Mouse (Mus musculus): ENCODE measurements around the gene Myo18b. TPM values are rescaled to one million over a fixed set of nuclear protein-coding genes. Genes with fewer than 3 reads are reported as not detected.

Myo18b gene
- polyA plus RNA-seq, 1 experiment from 2014 or later = 9.4 TPM

- Histone ChIP-seq H3K4me3 (ENCODE audit: low read depth, low read length) (no peak overlapping the region), H3K9ac (ENCODE audit: low read depth, low read length) (no peak overlapping the region), H3K27me3 (replicated peaks; ENCODE audit: control insufficient read depth, insufficient read depth, low read length) (no peaks in the 10 kb centered on the region), H3K4me1 (ENCODE audit: control insufficient read depth, insufficient read depth, low read length) (no peaks in the 10 kb centered on the region), H3K36me3 (ENCODE audit: control insufficient read depth, insufficient read depth, low read length) (no peaks in the 10 kb centered on the region), H3K4me2 (ENCODE audit: low read depth, low read length) (no peak overlapping the region), H3K27ac (replicated peaks; ENCODE audit: low read depth, low read length) (no peak overlapping the region), H3K9me3 (ENCODE audit: control insufficient read depth, low read length) (no peaks in the 10 kb centered on the region)
- DNase-seq (ENCODE audit: low spot score) (no peak), ATAC-seq (ENCODE audit: low read depth) (no peak)
- 92% methylated on average over 2 of the region's 2 CpGs for WGBS
These were observed 188.7 kb downstream of the Myo18b start for GRCm38 (mm10) chr5:112707478-112707877.

DNA sequence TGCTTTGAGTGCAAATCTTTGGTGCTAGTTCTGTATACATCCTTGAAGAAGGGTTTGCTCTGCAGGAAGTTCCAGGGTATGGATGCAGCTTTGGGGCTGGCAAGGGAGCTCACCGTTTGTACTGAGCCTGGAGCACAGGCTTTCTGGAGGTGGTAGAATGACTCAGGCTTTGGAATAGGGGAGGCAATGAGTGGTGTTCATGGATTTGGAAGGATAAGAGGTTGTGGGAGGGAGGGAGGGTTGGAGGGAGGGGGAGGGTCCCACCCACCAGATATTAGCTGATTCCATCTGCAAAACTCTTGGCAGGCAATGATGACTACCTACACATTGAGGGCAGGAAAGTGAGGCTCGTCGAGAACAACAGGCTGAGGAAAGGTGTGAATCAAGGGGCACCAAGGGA lies 195.4 kb downstream of the Myo18b start:
- ATAC-seq (ENCODE audit: low read depth) = no peak
- Histone ChIP-seq H3K4me2 (ENCODE audit: low read depth, low read length) (no peak overlapping the region), H3K4me3 (ENCODE audit: low read depth, low read length) (no peak overlapping the region), H3K9me3 (ENCODE audit: control insufficient read depth, low read length) (no peaks in the 10 kb centered on the region), H3K9ac (ENCODE audit: low read depth, low read length) (no peak overlapping the region), H3K27me3 (replicated peaks; ENCODE audit: control insufficient read depth, insufficient read depth, low read length) (no peaks in the 10 kb centered on the region), H3K4me1 (ENCODE audit: control insufficient read depth, insufficient read depth, low read length) (no peaks in the 10 kb centered on the region), H3K36me3 (ENCODE audit: control insufficient read depth, insufficient read depth, low read length) (no peaks in the 10 kb centered on the region), H3K27ac (replicated peaks; ENCODE audit: low read depth, low read length) (no peak overlapping the region)
- WGBS = 61% methylated on average over 3 of the region's 3 CpGs
- no peak for DNase-seq (ENCODE audit: low spot score)

DNA sequence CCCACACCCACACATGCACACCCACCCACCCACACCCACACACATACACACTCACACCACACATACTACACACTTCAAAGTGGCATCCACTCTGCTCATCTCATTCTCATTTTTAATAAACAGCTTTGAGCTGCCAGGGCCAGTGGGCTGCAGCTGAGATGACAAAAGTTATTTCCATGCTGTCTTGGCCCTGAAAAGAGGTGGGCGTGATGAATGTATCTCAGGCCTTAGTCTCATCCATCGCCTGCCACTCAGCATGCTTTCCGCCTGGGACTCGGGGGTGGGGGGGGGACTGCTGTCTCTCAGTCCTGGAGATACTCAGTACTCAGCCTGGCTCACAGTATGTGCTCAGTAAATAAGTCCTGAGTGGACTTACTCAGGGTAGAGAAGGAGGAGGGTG lies 199.5 kb downstream of the Myo18b start:
- Histone ChIP-seq H3K27ac (replicated peaks; ENCODE audit: low read depth, low read length) (no peak overlapping the region), H3K9ac (ENCODE audit: low read depth, low read length) (no peak overlapping the region), H3K27me3 (replicated peaks; ENCODE audit: control insufficient read depth, insufficient read depth, low read length) (no peaks in the 10 kb centered on the region), H3K4me3 (ENCODE audit: low read depth, low read length) (no peak overlapping the region), H3K9me3 (ENCODE audit: control insufficient read depth, low read length) (no peaks in the 10 kb centered on the region), H3K4me1 (ENCODE audit: control insufficient read depth, insufficient read depth, low read length) (no peaks in the 10 kb centered on the region), H3K4me2 (ENCODE audit: low read depth, low read length) (no peak overlapping the region), H3K36me3 (ENCODE audit: control insufficient read depth, insufficient read depth, low read length) (no peaks in the 10 kb centered on the region)
- WGBS = 80% methylated on average over 4 of the region's 4 CpGs
- no peak for DNase-seq (ENCODE audit: low spot score)
- ATAC-seq (ENCODE audit: low read depth) = no peak

- peak; percentile 53; the same call in 1 of the 2 replicates for ATAC-seq (ENCODE audit: low read depth)
- Histone ChIP-seq H3K27ac (replicated peaks; ENCODE audit: low read depth, low read length) (no peak overlapping the region), H3K4me1 (ENCODE audit: control insufficient read depth, insufficient read depth, low read length) (no peaks in the 10 kb centered on the region), H3K36me3 (ENCODE audit: control insufficient read depth, insufficient read depth, low read length) (no peaks in the 10 kb centered on the region), H3K9ac (ENCODE audit: low read depth, low read length) (no peak overlapping the region), H3K4me3 (ENCODE audit: low read depth, low read length) (no peak overlapping the region), H3K4me2 (ENCODE audit: low read depth, low read length) (no peak overlapping the region), H3K9me3 (ENCODE audit: control insufficient read depth, low read length) (no peaks in the 10 kb centered on the region), H3K27me3 (replicated peaks; ENCODE audit: control insufficient read depth, insufficient read depth, low read length) (no peaks in the 10 kb centered on the region)
- 27% methylated on average over 7 of the region's 7 CpGs for WGBS
- peak; percentile 53 for DNase-seq (ENCODE audit: low spot score)
These were observed 200.9 kb downstream of the Myo18b start for GRCm38 (mm10) chr5:112695254-112695711.

DNA sequence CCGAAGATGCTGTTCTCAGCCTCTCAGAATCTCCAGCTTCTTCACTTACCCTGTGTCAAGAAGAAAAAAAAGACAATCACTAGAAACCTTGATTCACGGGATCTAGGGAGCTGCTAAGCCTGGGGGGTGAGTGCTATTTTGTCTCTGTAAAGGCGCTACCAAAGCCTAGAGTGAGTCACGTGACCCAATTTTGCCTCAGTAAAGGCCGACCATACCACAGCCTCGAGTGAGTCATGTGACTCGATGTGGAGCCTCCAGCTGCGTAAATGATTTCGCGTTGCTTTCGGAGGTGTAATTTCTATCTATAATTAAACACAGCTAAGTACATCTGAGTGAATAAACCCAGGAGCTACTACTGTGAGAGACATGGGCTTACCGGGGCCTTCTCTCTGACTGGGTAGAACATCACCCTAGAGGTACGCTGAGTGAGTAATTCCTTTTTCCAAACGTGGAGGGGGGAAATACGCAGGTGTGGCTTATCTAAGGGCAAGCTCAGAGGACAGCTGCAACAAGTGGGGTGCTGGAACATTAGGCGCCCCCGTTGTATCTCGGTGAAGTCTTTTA lies 202.8 kb downstream of the Myo18b start:
- H3K4me1 ChIP-seq (ENCODE audit: control insufficient read depth, insufficient read depth, low read length) = no peaks in the 10 kb centered on the region
- no peaks in the 10 kb centered on the region for H3K36me3 ChIP-seq (ENCODE audit: control insufficient read depth, insufficient read depth, low read length)
- H3K4me3 ChIP-seq (ENCODE audit: low read depth, low read length) = no peak overlapping the region
- ATAC-seq (ENCODE audit: low read depth) = no peak
- no peaks in the 10 kb centered on the region for H3K27me3 ChIP-seq (replicated peaks; ENCODE audit: control insufficient read depth, insufficient read depth, low read length)
- WGBS = 76% methylated on average over 18 of the region's 18 CpGs
- no peak overlapping the region for H3K4me2 ChIP-seq (ENCODE audit: low read depth, low read length)
- no peak for DNase-seq (ENCODE audit: low spot score)
- no peaks in the 10 kb centered on the region for H3K9me3 ChIP-seq (ENCODE audit: control insufficient read depth, low read length)
- no peak overlapping the region for H3K9ac ChIP-seq (ENCODE audit: low read depth, low read length)
- H3K27ac ChIP-seq (replicated peaks; ENCODE audit: low read depth, low read length) = no peak overlapping the region

- ATAC-seq (ENCODE audit: low read depth) = no peak
- Histone ChIP-seq H3K9me3 (ENCODE audit: control insufficient read depth, low read length) (no peaks in the 10 kb centered on the region), H3K27ac (replicated peaks; ENCODE audit: low read depth, low read length) (no peak overlapping the region), H3K27me3 (replicated peaks; ENCODE audit: control insufficient read depth, insufficient read depth, low read length) (no peaks in the 10 kb centered on the region), H3K9ac (ENCODE audit: low read depth, low read length) (no peak overlapping the region), H3K4me3 (ENCODE audit: low read depth, low read length) (no peak overlapping the region), H3K36me3 (ENCODE audit: control insufficient read depth, insufficient read depth, low read length) (no peaks in the 10 kb centered on the region), H3K4me1 (ENCODE audit: control insufficient read depth, insufficient read depth, low read length) (no peaks in the 10 kb centered on the region), H3K4me2 (ENCODE audit: low read depth, low read length) (no peak overlapping the region)
- 71% methylated on average over 4 of the region's 4 CpGs for WGBS
- no peak for DNase-seq (ENCODE audit: low spot score)
These were observed 208.9 kb downstream of the Myo18b start for GRCm38 (mm10) chr5:112687100-112687818.

DNA sequence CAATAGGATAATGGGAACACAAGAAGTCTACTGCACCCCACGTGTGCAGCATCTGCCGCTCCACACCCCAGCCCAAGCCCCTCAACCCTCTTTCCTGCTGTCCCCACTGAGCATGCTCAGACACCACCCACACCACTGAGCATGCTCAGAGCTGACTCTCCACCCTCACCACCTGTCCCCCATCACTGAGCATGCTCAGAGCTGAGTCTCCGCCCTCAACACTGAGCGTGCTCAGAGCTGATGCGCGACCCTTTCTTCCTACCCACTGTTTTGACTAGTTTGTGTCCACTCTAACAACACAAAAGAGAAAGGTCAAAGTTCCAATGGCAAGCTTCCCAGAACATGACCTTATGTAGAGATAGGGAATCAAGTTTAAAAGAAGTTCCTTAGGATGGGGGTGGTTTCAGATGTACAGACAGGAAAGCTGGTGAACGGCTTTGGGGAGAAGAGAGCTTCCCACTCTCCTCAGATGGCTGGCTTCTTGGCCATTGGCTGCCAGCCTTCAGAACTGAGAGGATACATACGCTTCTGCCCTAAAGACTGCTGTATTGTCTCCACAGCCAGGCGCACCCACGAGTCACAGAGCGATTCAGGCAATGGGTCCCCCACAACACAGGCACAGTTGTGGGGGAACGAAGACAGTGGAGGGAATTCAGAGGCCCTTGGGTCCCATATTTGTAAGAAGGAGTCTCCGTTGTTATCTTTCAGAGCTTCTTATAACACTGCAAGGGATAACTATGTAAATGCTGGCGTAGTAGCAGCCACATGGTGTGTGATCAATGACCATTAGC lies 209.7 kb downstream of the Myo18b start:
- DNase-seq (ENCODE audit: low spot score) = no peak
- Histone ChIP-seq H3K36me3 (ENCODE audit: control insufficient read depth, insufficient read depth, low read length) (no peaks in the 10 kb centered on the region), H3K9me3 (ENCODE audit: control insufficient read depth, low read length) (no peaks in the 10 kb centered on the region), H3K9ac (ENCODE audit: low read depth, low read length) (no peak overlapping the region), H3K27me3 (replicated peaks; ENCODE audit: control insufficient read depth, insufficient read depth, low read length) (no peaks in the 10 kb centered on the region), H3K4me1 (ENCODE audit: control insufficient read depth, insufficient read depth, low read length) (no peaks in the 10 kb centered on the region), H3K4me2 (ENCODE audit: low read depth, low read length) (no peak overlapping the region), H3K27ac (replicated peaks; ENCODE audit: low read depth, low read length) (no peak overlapping the region), H3K4me3 (ENCODE audit: low read depth, low read length) (no peak overlapping the region)
- WGBS = 82% methylated on average over 14 of the region's 14 CpGs
- no peak for ATAC-seq (ENCODE audit: low read depth)

DNA sequence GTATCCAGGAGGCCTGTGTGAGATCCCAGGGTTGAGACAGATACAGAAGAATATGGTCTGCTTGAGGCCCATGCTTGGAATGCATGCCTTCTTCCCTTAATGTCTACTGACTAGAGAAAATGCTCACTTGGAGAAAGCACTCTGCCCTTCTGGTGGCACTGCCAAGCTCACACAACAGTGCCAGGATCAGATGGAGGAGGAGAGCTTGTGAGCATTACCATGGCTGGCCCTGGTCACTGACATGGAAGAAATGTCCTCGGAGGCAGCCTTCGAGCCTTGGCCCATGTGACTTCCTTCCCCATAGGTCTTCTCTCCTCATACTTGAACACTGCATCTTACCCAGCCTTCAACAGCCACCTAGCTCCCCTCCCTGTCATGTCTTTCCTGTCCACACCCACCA lies 216.9 kb downstream of the Myo18b start:
- no peaks in the 10 kb centered on the region for H3K36me3 ChIP-seq (ENCODE audit: control insufficient read depth, insufficient read depth, low read length)
- H3K9ac ChIP-seq (ENCODE audit: low read depth, low read length) = no peak overlapping the region
- no peaks in the 10 kb centered on the region for H3K27me3 ChIP-seq (replicated peaks; ENCODE audit: control insufficient read depth, insufficient read depth, low read length)
- no peaks in the 10 kb centered on the region for H3K9me3 ChIP-seq (ENCODE audit: control insufficient read depth, low read length)
- DNase-seq (ENCODE audit: low spot score) (no peak), ATAC-seq (ENCODE audit: low read depth) (no peak)
- H3K27ac ChIP-seq (replicated peaks; ENCODE audit: low read depth, low read length) = no peak overlapping the region
- WGBS = 91% methylated on average over 2 of the region's 2 CpGs
- no peak overlapping the region for H3K4me2 ChIP-seq (ENCODE audit: low read depth, low read length)
- H3K4me3 ChIP-seq (ENCODE audit: low read depth, low read length) = no peak overlapping the region
- no peaks in the 10 kb centered on the region for H3K4me1 ChIP-seq (ENCODE audit: control insufficient read depth, insufficient read depth, low read length)
